Mouse (Mus musculus) liver, embryonic 14 days (tissue): ENCODE data around the gene Olfr698. TPM values are rescaled to one million over a fixed set of nuclear protein-coding genes. Genes with fewer than 3 reads are reported as not detected.

Source experiments
- polyA plus RNA-seq: library from polyadenylated mRNA; depleted of rRNA; stranded (reverse); fragments of >200 nt; gene quantifications from 2 replicates; pipeline ENCODE4 v1.2.3, GENCODE M21; 2012; rRNA removed

Gene Olfr698
- polyA plus RNA-seq, result not detected in 2 replicates

GRCm38 (mm10) chr7:106755297-106755696 lies at the start of gene Olfr698:
Gene Olfr698 (minus strand): TSS chr7:106755397.

GRCm38 (mm10) chr7:106793098-106793497 lies 37.9 kb upstream of the Olfr698 start, which contains the start of gene Olfr699:
Gene Olfr699 (minus strand): TSS chr7:106793198.

GRCm38 (mm10) chr7:106742343-106742742 lies 12.9 kb downstream of the Olfr698 start, which contains the start of gene Olfr697:
Gene Olfr697 (minus strand): TSS chr7:106742443.

GRCm38 (mm10) chr7:106716296-106716695 lies 38.9 kb downstream of the Olfr698 start, which contains the start of gene Olfr695:
Gene Olfr695 (minus strand): TSS chr7:106716396.

Other genes with a start within 250 kb of the Olfr698 start
- gene Olfr693, start 74.8 kb downstream of the Olfr698 start, polyA plus RNA-seq, result not detected in 2 replicates
- gene Olfr694, start 63.6 kb downstream of the Olfr698 start, polyA plus RNA-seq, result not detected in 2 replicates
- gene Olfr695, start 39.0 kb downstream of the Olfr698 start, polyA plus RNA-seq, result not detected in 2 replicates
- not detected in 2 replicates for gene Olfr697, start 13.0 kb downstream of the Olfr698 start, polyA plus RNA-seq
- not detected in 2 replicates for gene Olfr699, start 37.8 kb upstream of the Olfr698 start, polyA plus RNA-seq
- gene Olfr700, start 53.4 kb upstream of the Olfr698 start, polyA plus RNA-seq, result not detected in 2 replicates
- gene Olfr701, start 58.7 kb upstream of the Olfr698 start, polyA plus RNA-seq, result not detected in 2 replicates
- not detected in 2 replicates for gene Olfr702, start 78.5 kb upstream of the Olfr698 start, polyA plus RNA-seq
- not detected in 2 replicates for gene Olfr703, start 88.0 kb upstream of the Olfr698 start, polyA plus RNA-seq
- not detected in 2 replicates for gene Olfr704, start 107.8 kb upstream of the Olfr698 start, polyA plus RNA-seq
- not detected in 2 replicates for gene Olfr705, start 121.5 kb upstream of the Olfr698 start, polyA plus RNA-seq
- not detected in 2 replicates for gene Olfr706, start 132.8 kb upstream of the Olfr698 start, polyA plus RNA-seq
- not detected in 2 replicates for gene Olfr707, start 145.8 kb upstream of the Olfr698 start, polyA plus RNA-seq
- gene Olfr1532-ps1, start 152.6 kb upstream of the Olfr698 start, polyA plus RNA-seq, result not detected in 2 replicates
- gene Olfr709-ps1, start 176.8 kb upstream of the Olfr698 start, polyA plus RNA-seq, result not detected in 2 replicates
- not detected in 2 replicates for gene Olfr710, start 192.9 kb upstream of the Olfr698 start, polyA plus RNA-seq
- not detected in 2 replicates for gene Olfr6, start 208.5 kb upstream of the Olfr698 start, polyA plus RNA-seq
- gene Olfr711, start 220.1 kb upstream of the Olfr698 start, polyA plus RNA-seq, result not detected in 2 replicates